Mouse (Mus musculus) MEL-GATA-1-ER (cell line): ENCODE results near the gene Mblac1.
"Not testable (repeated sequence)": the region's sequence is repeated elsewhere in the genome, so short reads cannot be mapped to it uniquely, and the experiment has no call there.

Source experiments
- DNase-seq: peaks from one replicate; pipeline ENCODE4 v3.0.0-alpha.2; 2012; ENCODE audit warnings: low read depth; ENCODE audit errors: extremely low read depth

Gene Mblac1

DNA sequence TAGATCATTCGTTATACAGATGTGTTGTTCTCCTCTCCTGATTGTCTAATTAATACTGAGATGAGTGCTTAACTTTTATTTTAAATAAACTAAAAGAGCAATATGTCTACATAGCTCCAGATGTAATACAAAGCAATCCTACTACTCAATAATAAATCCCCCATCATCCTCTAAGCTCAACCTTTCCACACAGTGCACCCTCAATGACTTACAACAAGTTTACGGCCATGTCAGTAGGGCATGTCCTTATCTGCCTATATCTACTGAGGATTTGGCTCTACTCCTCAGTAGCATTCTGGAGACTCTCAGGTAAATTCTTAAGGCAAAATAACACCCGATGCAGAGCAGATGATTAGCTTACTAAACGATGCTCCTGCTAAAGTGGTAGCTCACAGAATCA is 13.8 kb downstream of the Mblac1 start:
- no peak for DNase-seq

DNA sequence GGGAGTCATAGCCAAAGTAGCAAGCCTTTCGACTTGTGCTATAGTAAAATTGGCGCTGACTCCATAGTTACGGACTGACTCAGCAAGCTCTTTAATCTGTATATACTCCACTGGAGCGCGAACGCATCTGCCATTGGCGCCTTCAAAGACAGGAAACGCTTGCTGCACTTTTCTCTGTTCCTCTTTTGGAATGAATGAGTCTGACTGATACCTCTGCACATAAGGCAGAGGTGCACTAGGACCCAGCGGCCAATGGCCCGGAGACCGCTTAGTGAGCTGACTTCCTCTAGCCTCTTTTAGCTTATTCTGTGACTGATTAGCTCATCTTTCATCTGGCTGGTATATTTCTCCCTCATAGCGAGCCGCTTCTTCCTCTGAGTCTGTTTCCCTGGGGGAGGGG is 22.5 kb downstream of the Mblac1 start:
- DNase-seq: not testable (repeated sequence)

GRCm38 (mm10) chr5:138219864-138220263 is 25.8 kb downstream of the Mblac1 start:
- DNase-seq: no peak

GRCm38 (mm10) chr5:138222111-138222510 is 28.0 kb downstream of the Mblac1 start:
- peak; percentile 67 for DNase-seq

DNA sequence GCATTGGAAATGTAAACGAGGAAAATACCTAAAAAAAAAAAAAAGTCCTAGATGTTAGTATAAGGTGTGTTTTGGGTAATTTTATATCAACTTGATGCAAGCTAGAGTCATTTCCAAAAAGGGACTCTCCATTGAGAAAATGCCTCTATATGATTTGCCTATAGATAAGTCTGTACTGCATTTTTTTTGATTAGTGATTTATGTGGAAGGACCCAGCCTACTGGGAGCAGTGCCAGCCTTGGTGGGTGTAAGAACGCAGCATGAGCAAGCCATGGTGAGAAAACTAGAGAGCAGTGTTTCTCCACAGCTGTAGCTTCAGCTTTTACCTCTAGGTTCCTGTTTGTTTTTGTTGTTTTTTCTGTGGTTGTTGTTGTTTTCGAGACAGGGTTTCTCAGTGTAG is 29.2 kb downstream of the Mblac1 start:
- DNase-seq: no peak

DNA sequence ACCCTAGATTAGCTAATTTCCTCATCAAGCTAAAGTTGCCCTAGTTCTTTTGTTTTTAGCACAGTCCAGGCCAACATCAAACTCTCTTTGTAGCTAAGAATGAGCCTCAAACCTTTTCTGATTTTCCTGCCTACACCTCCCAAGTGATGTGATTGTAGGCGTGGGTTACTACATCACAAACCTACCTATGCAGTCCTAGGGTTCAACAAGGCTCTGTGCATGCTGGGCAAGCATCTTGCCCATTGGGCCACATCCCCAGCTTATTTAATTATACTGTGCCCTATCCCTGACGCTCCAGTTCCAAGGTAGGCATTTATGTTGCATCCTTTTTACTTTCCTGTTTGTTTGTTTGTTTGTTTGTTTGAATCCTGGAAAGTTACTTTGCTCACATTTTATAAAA is 31.6 kb downstream of the Mblac1 start, which contains the start of gene Nxpe5:
Gene Nxpe5, plus strand, starts transcription at position 199 of the 400 bp plus-strand sequence.
- DNase-seq: no peak

- no peak for DNase-seq
Measured at GRCm38 (mm10) chr5:138226491-138226890, 32.4 kb downstream of the Mblac1 start.

DNA sequence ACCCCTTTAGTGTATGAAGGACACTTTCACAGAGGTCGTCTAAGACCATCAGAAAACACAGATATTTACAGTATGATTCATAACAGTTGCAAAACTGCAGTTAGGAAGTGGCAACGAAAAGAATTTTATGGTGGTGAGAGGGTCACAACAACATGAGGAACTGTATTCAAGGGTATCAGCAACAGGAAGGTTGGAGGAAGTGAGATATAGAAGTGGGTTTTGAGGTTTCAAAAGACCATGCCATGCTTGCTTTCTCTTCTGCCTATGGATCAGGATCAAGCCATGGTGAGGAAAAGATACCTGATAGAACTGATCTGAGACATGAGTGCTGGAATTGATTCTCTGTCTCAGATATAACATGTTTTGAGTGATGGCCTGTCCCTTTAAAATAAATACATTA is 33.3 kb downstream of the Mblac1 start:
- DNase-seq: peak; percentile 95

DNA sequence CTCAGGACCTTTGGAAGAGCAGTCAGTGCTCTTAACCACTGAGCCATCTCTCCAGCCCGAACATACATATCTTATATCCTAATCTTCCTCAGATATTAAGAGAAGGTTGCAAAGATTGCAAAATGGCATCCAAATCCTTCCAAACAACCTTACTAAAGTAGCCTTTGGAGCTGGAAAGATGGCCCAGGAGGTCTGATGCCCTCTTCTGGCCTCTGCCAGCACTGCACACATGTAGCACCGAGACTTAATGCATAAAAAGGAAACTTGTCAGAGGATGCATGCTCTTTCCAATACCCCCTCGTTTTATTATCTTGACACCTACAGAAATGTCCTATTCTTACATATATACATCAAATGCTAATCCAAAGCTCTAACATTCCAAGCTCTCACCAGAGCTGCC is 33.9 kb downstream of the Mblac1 start:
- peak; percentile 57 for DNase-seq

GRCm38 (mm10) chr5:138229511-138229910 is 35.4 kb downstream of the Mblac1 start:
- peak; percentile 26 for DNase-seq

DNA sequence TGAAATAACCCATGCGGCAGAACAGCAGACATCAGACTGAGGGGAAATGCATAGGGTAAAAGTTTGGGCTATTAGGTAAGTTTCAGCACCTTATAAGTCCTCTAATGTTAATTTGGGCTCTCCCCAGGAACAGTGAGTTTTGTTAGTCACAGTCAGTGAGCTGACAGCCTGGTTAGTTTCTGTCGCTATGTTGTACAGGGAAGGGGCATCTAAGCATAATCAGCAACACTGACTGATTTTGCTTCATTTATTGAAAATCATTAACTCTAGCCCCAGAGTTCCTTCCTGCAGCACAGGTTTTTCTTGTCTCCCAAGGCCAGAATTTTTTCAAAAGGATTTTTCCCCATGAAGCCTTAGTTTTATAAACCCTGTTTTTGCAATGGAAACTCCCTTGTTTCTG is 39.7 kb downstream of the Mblac1 start:
- no peak for DNase-seq

GRCm38 (mm10) chr5:138234224-138234623 is 40.1 kb downstream of the Mblac1 start:
- DNase-seq: no peak

- DNase-seq: no peak
Measured at GRCm38 (mm10) chr5:138241511-138241910, 47.4 kb downstream of the Mblac1 start.
